Mouse (Mus musculus) stomach, postnatal 0 days (tissue): ENCODE measurements around the gene Chst11.

Experiments used
- CTCF ChIP-seq: IDR thresholded peaks from 2 replicates; pipeline ENCODE4 v1.5.1; 2016; ENCODE audit warnings: antibody characterized with exemption, low read depth, mild to moderate bottlenecking, moderate library complexity
- EP300 ChIP-seq: optimal IDR thresholded peaks from 2 replicates; pipeline ENCODE3; 2016; ENCODE audit warnings: antibody characterized with exemption

DNA sequence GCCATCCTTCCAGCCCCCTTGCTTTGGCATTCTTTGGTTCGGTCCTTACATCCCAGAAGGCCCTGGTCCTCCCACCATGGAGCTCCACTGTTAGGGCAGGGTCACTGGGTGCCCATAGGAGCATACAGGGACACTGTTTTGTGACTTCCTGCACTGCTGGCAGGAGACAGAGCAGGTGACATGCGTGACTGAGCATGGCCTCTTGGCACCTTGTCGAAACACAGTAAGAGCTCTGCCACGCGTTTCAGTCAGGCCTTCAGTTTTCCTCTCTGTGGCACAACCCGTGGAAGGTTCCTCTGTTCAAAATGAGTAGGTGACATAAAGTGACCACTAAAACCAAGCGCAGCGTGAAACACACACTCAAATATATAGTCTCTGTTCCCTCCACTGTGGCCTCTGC, 83.2 kb downstream of the Chst11 start:
- no peak for TF ChIP-seq CTCF
- TF ChIP-seq EP300 = no peak
